Mouse (Mus musculus): Measurements from ENCODE around the gene Pglyrp1.

- TF ChIP-seq CTCF (conservative IDR thresholded peaks at IDR 0.05 in 1 of 2, IDR thresholded peaks at IDR 0.05 in 1 of 2; ENCODE audit: low read depth in 2 of 2, low read length in 2 of 2) (no peak), POLR2A (IDR thresholded peaks at IDR 0.05; ENCODE audit: low read depth, low read length) (no peak), UBTF (IDR thresholded peaks at IDR 0.05; ENCODE audit: low read depth, low read length) (no peak), BHLHE40 (IDR thresholded peaks at IDR 0.05; ENCODE audit: low read depth, low read length) (no peak), ZC3H11A (IDR thresholded peaks at IDR 0.05; ENCODE audit: low read depth, low read length) (no peak), ZMIZ1 (IDR thresholded peaks at IDR 0.05; ENCODE audit: low read depth, low read length) (no peak), NRF1 (IDR thresholded peaks at IDR 0.05; ENCODE audit: low read depth, low read length) (no peak), MAFK (IDR thresholded peaks at IDR 0.05; ENCODE audit: insufficient replicate concordance, low read length) (no peak), POLR2AphosphoS2 (IDR thresholded peaks at IDR 0.05; ENCODE audit: low read depth, low read length) (no peak), SIN3A (IDR thresholded peaks at IDR 0.05; ENCODE audit: low read length) (no peak), HCFC1 (IDR thresholded peaks at IDR 0.05; ENCODE audit: low read depth, low read length) (no peak), EP300 (IDR thresholded peaks at IDR 0.05; ENCODE audit: low read length) (no peak), USF2 (conservative IDR thresholded peaks at IDR 0.05; ENCODE audit: low read depth, low read length) (no peak), JUND (conservative IDR thresholded peaks at IDR 0.05; ENCODE audit: low read depth, low read length) (no peak)
Measured at GRCm38 (mm10) chr7:18878691-18879090, 7.6 kb downstream of the Pglyrp1 start.
